Mouse (Mus musculus) forebrain, postnatal 0 days (tissue): ENCODE results near the gene Rdm1. TPM values are rescaled to one million over a fixed set of nuclear protein-coding genes. Genes with fewer than 3 reads are reported as not detected.
A peak's percentile ranks its signal among the peaks of the same experiment; 100 is the strongest.
"Not testable (repeated sequence)": the region's sequence is repeated elsewhere in the genome, so short reads cannot be mapped to it uniquely, and the experiment has no call there.

Source experiments
- ATAC-seq: fragments of 200-750 bp; cut with Nextera tagmentation; 2 replicates; pipeline ENCODE4 v1.8.0; 2017; ENCODE audit warnings: mild to moderate bottlenecking, moderate library complexity
- DNase-seq: peaks from one replicate; pipeline ENCODE4 v3.0.0-alpha.2; 2015
- H3K27ac ChIP-seq: fragments of 300-500 bp; sonication (generic); 2 replicates; pipeline ENCODE4 v1.5.1; 2014; ENCODE audit warnings: low read depth, mild to moderate bottlenecking, antibody characterized with exemption, low read length, moderate library complexity, mixed read lengths
- H3K27me3 ChIP-seq: fragments of 300-500 bp; sonication (generic); 2 replicates; pipeline ENCODE4 v1.6.1; 2014; ENCODE audit warnings: mild to moderate bottlenecking, low read length, mixed read lengths; ENCODE audit not compliant: insufficient read depth
- H3K36me3 ChIP-seq: fragments of 300-500 bp; sonication (generic); 2 replicates; pipeline ENCODE4 v1.6.1; 2014; ENCODE audit warnings: mild to moderate bottlenecking, moderate library complexity; ENCODE audit not compliant: insufficient read depth
- H3K4me1 ChIP-seq: fragments of 300-500 bp; sonication (generic); 2 replicates; pipeline ENCODE4 v1.6.1; 2014; ENCODE audit warnings: antibody characterized with exemption; ENCODE audit not compliant: insufficient read depth
- H3K4me2 ChIP-seq: fragments of 300-500 bp; sonication (generic); 2 replicates; pipeline ENCODE4 v1.6.1; 2014; ENCODE audit warnings: low read depth, mild to moderate bottlenecking, moderate library complexity
- H3K4me3 ChIP-seq: fragments of 300-500 bp; sonication (generic); 2 replicates; pipeline ENCODE4 v1.5.1; 2014; ENCODE audit warnings: low read depth, low read length, mixed read lengths
- H3K9ac ChIP-seq: fragments of 300-500 bp; sonication (generic); 2 replicates; pipeline ENCODE4 v1.6.1; 2014; ENCODE audit warnings: mild to moderate bottlenecking
- H3K9me3 ChIP-seq: fragments of 300-500 bp; sonication (generic); 2 replicates; pipeline ENCODE4 v1.6.1; 2016; ENCODE audit warnings: low read length
- CTCF ChIP-seq: sonication (generic); IDR thresholded peaks from 2 replicates; pipeline ENCODE4 v1.5.1; 2016; ENCODE audit warnings: antibody characterized with exemption, control low read depth, low read depth
- WGBS: fragments of 180-500 bp; shearing (Covaris S2); extraction: QIAGEN DNeasy Blood & Tissue Kit; methylation state at CpG from one replicate; pipeline ENCODE4 v1.1.7; 2014; 5-methylcytosine and 5-hydroxymethylcytosine counted together
- polyA plus RNA-seq: library from polyadenylated mRNA; unstranded; fragments of >200 nt; fragmentation: Nextera tagmentation; extraction: Ambion mirVana; gene quantifications from 2 replicates; pipeline ENCODE4 v1.2.1, GENCODE M21; 2015
- total RNA-seq: library from RNA; depleted of rRNA; stranded (reverse); fragments of >200 nt; gene quantifications from 2 replicates; pipeline ENCODE4 v1.2.3, GENCODE M21; 2014; rRNA removed

The Rdm1 gene
- 4.4 and 5.2 TPM in 2 replicates for total RNA-seq
- polyA plus RNA-seq = 8.6 and 9.0 TPM in 2 replicates

DNA sequence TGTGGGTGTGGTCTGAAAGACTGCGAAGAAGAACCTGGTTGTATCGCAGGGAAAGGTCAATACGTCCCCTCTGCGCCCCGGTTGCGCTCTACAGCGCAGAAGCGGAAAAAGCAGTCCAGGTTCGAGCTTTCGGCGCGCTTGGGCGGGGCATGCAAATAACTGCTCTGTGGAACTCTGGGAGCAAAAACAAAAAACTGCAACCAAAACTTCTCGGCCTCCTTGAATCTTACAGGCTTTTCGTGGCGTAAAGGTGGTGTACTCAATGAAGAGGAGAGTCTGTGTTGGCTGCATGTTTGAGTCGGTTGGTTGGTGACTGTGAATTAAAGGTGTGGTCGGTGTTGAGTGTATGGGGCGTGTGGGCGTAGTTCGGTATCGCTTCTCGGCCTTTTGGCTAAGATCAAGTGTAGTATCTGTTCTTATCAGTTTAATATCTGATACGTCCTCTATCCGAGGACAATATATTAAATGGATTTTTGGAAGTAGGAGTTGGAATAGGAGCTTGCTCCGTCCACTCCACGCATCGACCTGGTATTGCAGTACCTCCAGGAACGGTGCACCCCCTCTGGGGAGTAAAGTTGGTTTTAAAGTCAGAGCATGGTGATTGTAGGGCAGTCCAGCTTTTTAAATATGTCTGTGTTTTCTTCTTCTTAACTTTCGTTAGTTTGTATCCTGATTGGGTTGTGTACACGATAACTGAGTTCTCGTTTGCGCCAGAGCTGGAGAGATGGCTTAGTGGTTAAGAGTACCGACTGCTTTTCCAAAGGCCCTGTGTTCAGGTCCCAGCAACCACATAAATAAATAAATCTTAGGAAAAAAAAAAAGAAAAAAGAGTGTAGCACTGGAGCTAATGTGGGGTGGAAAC lies at the start of gene Rdm1:
Rdm1 (plus strand) TSS at position 201 of the 862 bp plus-strand sequence.
- Histone ChIP-seq H3K27ac (peak within 1 kb of the TSS; percentile 80), H3K27me3 (no peaks in the 10 kb centered on the region), H3K4me3 (peak within 1 kb of the TSS; percentile 54), H3K4me1 (peaks cover 7% of the 10 kb centered on the region; the same call in 1 of the 2 replicates), H3K9ac (peak within 1 kb of the TSS; percentile 54), H3K36me3 (no peaks in the 10 kb centered on the region), H3K4me2 (peak within 1 kb of the TSS; percentile 92), H3K9me3 (no peaks in the 10 kb centered on the region)
- no peak for TF ChIP-seq CTCF
- DNase-seq (peak; percentile 89), ATAC-seq (peak; percentile 91)
- WGBS = 1% methylated on average over 33 of the region's 34 CpGs

DNA sequence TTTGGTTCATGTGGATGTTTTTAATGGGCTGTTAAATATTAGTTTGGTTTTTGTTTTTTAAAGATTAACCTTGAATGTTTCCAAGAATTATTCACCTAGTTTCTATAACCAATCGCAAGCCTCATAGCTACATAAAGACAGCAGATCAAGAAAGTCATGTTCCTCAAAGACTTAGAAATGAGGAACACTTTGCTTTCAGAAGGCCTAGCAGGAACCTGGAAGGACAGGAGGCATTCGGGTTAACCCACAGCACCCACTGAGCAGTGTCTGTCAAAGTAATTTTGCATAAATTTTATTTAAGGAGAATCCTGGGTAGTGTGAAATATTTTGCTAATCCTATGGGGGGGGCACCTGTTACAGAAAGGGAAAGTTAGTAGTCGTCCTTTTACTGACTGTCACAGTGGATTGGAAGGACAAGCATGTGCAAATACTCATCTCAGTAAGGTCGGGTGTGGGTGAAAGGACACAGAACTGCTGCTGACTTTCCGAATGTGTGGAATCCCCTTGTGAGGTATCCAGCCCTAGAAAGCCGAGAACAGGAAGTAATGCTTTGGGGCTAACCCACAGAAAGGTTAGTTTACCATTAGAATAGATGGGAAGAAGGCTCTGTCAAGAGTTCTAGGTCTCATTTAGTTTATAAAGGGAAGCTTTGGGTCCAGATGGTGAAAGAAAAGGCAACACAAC lies 45.8 kb upstream of the Rdm1 start:
- H3K27ac ChIP-seq = no peak overlapping the region
- no peak overlapping the region for H3K9ac ChIP-seq
- ATAC-seq (no peak), DNase-seq (no peak)
- peaks cover 50% of the 10 kb centered on the region for H3K36me3 ChIP-seq
- no peak overlapping the region for H3K4me3 ChIP-seq
- H3K27me3 ChIP-seq = no peaks in the 10 kb centered on the region
- H3K4me2 ChIP-seq = no peak overlapping the region
- TF ChIP-seq CTCF = no peak
- H3K4me1 ChIP-seq = no peaks in the 10 kb centered on the region
- WGBS = 83% methylated on average over 6 of the region's 6 CpGs
- no peaks in the 10 kb centered on the region for H3K9me3 ChIP-seq

DNA sequence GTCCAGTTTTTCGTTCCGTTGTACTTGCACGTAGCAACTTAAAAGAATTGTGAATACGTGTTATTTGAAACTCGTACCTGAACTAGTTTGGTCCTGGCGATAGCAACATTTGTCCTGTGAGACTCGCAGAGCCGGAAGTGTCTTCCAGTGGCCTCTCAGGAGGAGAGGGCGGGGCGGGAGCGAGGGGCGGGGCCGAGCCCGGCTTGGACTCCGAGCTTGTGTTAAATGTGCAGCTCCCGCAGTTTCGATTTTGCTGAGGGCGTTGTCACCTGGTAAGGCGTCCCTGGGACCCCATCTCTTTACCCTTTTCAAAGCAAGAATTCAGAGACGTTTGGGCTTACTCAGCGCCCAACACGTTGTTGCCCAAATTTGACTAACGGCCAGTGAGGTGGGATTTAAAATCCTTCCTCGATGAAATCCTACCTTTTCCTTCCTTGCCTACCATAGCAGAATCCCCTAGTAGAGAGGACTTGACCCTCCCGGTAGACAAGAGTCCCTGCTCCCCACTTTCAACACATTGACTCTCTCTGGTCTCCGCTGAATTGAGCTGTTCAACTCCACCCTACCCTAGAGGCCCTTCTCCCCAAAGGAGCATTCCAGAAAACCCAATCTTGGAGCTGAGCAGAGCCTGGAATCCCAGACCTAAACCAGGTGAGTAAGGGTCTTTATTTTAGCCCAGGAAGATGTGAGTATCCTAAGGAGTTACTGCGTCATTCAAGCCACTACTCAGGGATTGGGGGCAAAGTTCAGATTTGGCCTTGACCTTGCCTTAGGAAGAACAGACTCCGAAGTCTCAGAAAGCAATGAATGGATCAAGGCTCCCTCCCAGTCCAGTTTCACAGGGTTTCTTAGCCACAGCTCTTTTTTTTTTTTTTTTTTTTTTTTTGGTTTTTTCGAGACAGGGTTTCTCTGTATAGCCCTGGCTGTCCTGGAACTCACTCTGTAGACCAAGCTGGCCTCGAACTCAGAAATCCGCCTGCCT lies 44.6 kb upstream of the Rdm1 start, which contains the start of gene Tmem106a:
Tmem106a (plus strand) TSS at position 189 of the 982 bp plus-strand sequence.
- Histone ChIP-seq H3K4me3 (0 out of 2 replicates have a peak within 1 kb of the TSS, but pooled peaks have one; percentile 7), H3K36me3 (peaks cover 41% of the 10 kb centered on the region), H3K4me1 (no peaks in the 10 kb centered on the region), H3K9me3 (no peaks in the 10 kb centered on the region), H3K9ac (no peak within 1 kb of the TSS), H3K27me3 (no peaks in the 10 kb centered on the region), H3K27ac (no peak within 1 kb of the TSS), H3K4me2 (peak within 1 kb of the TSS; percentile 31)
- 22% methylated on average over 30 of the region's 31 CpGs for WGBS
- no peak for TF ChIP-seq CTCF
- DNase-seq (no peak), ATAC-seq (no peak)

GRCm38 (mm10) chr11:101583205-101583604 lies 43.8 kb upstream of the Rdm1 start:
- H3K27me3 ChIP-seq = no peaks in the 10 kb centered on the region
- no peaks in the 10 kb centered on the region for H3K4me1 ChIP-seq
- no peak for DNase-seq
- no peak overlapping the region for H3K9ac ChIP-seq
- H3K27ac ChIP-seq = no peak overlapping the region
- no peak for TF ChIP-seq CTCF
- no peak overlapping the region for H3K4me3 ChIP-seq
- no peaks in the 10 kb centered on the region for H3K9me3 ChIP-seq
- WGBS = 80% methylated on average over 2 of the region's 2 CpGs
- no peak for ATAC-seq
- no peak overlapping the region for H3K4me2 ChIP-seq
- peaks cover 33% of the 10 kb centered on the region for H3K36me3 ChIP-seq

- not testable (repeated sequence) for H3K9me3 ChIP-seq, ATAC-seq, H3K9ac ChIP-seq, H3K4me3 ChIP-seq, H3K4me2 ChIP-seq, DNase-seq, H3K27ac ChIP-seq, H3K27me3 ChIP-seq, H3K4me1 ChIP-seq
- 93% methylated on average over 1 of the region's 1 CpGs for WGBS
- peaks cover 17% of the 10 kb centered on the region for H3K36me3 ChIP-seq
These were observed 42.0 kb upstream of the Rdm1 start for GRCm38 (mm10) chr11:101585031-101585430.

- ATAC-seq (no peak), DNase-seq (no peak)
- Histone ChIP-seq H3K4me3 (no peak overlapping the region), H3K27ac (no peak overlapping the region), H3K36me3 (peaks cover 9% of the 10 kb centered on the region; the same call in 1 of the 2 replicates), H3K4me1 (no peaks in the 10 kb centered on the region), H3K27me3 (no peaks in the 10 kb centered on the region), H3K9me3 (no peaks in the 10 kb centered on the region), H3K9ac (no peak overlapping the region), H3K4me2 (no peak overlapping the region)
- no peak for TF ChIP-seq CTCF
- WGBS = 79% methylated on average over 4 of the region's 4 CpGs
These were observed 41.2 kb upstream of the Rdm1 start for GRCm38 (mm10) chr11:101585805-101586204.
